Mouse (Mus musculus) liver, embryonic 11.5 days (tissue): ENCODE measurements at regions not wholly inside any gene's neighbourhood (a gene's known extent, or its start where the extent isn't known, plus 50 kb on each side); places are given as distances from the start of the nearest gene placed in this dataset.
A peak's percentile ranks its signal among the peaks of the same experiment; 100 is the strongest.

ENCODE experiments used
- ATAC-seq: fragments of 200-750 bp; cut with Nextera tagmentation; replicated peaks from 2 replicates; pipeline ENCODE4 v1.8.0; 2017; ENCODE audit warnings: moderate number of reproducible peaks, mild to moderate bottlenecking, moderate TSS enrichment, moderate library complexity; ENCODE audit not compliant: low FRiP score
- DNase-seq: peaks from one replicate; pipeline ENCODE4 v3.0.0-alpha.2; 2017; ENCODE audit warnings: low spot score
- H3K27ac ChIP-seq: fragments of 300-500 bp; sonication (generic); 2 replicates; pipeline ENCODE4 v1.5.1; 2014; ENCODE audit warnings: mild to moderate bottlenecking, low read depth, low read length, control low read depth
- H3K27me3 ChIP-seq: fragments of 300-500 bp; sonication (generic); replicated peaks from 2 replicates; pipeline ENCODE4 v1.6.1; 2014; ENCODE audit warnings: low read length, mixed read lengths; ENCODE audit not compliant: control insufficient read depth, insufficient read depth
- H3K36me3 ChIP-seq: fragments of 300-500 bp; sonication (generic); 2 replicates; pipeline ENCODE4 v1.6.1; 2014; ENCODE audit warnings: mild to moderate bottlenecking, low read length, moderate library complexity, mixed read lengths; ENCODE audit not compliant: control insufficient read depth, insufficient read depth
- H3K4me1 ChIP-seq: fragments of 300-500 bp; sonication (generic); replicated peaks from 2 replicates; pipeline ENCODE4 v1.6.1; 2014; ENCODE audit warnings: low read length, mixed read lengths; ENCODE audit not compliant: control insufficient read depth, insufficient read depth
- H3K4me2 ChIP-seq: fragments of 300-500 bp; sonication (generic); 2 replicates; pipeline ENCODE4 v1.6.1; 2014; ENCODE audit warnings: mild to moderate bottlenecking, control low read depth, moderate library complexity
- H3K4me3 ChIP-seq: fragments of 300-500 bp; sonication (generic); 2 replicates; pipeline ENCODE4 v1.5.1; 2014; ENCODE audit warnings: low read depth, low read length, control low read depth
- H3K9ac ChIP-seq: fragments of 300-500 bp; sonication (generic); 2 replicates; pipeline ENCODE4 v1.6.1; 2014; ENCODE audit warnings: low read depth, low read length, control low read depth
- H3K9me3 ChIP-seq: fragments of 300-500 bp; sonication (generic); 2 replicates; pipeline ENCODE4 v1.6.1; 2016; ENCODE audit warnings: low read length, inconsistent platforms, mixed read lengths; ENCODE audit not compliant: control insufficient read depth
- WGBS: fragments of 180-500 bp; shearing (Covaris S2); extraction: QIAGEN DNeasy Blood & Tissue Kit; methylation state at CpG from one replicate; pipeline ENCODE4 v1.1.7; 2014; 5-methylcytosine and 5-hydroxymethylcytosine counted together

GRCm38 (mm10) chr1:71925501-71925900, 272.5 kb upstream of the Fn1 start:
- Histone ChIP-seq H3K4me3 (no peak overlapping the region), H3K27me3 (no peaks in the 10 kb centered on the region), H3K4me2 (no peak overlapping the region), H3K9me3 (no peaks in the 10 kb centered on the region), H3K4me1 (no peaks in the 10 kb centered on the region), H3K36me3 (no peaks in the 10 kb centered on the region), H3K27ac (no peak overlapping the region), H3K9ac (no peak overlapping the region)
- WGBS = 89% methylated on average over 2 of the region's 2 CpGs
- no peak for DNase-seq
- no peak for ATAC-seq

GRCm38 (mm10) chr1:71924884-71925283, 271.9 kb upstream of the Fn1 start:
- DNase-seq (no peak), ATAC-seq (no peak)
- 31% methylated on average over 1 of the region's 1 CpGs for WGBS

GRCm38 (mm10) chr1:71923731-71924130, 270.7 kb upstream of the Fn1 start:
- Histone ChIP-seq H3K4me3 (no peak overlapping the region), H3K27me3 (no peaks in the 10 kb centered on the region), H3K9me3 (no peaks in the 10 kb centered on the region), H3K27ac (no peak overlapping the region), H3K4me2 (no peak overlapping the region), H3K9ac (no peak overlapping the region), H3K4me1 (no peaks in the 10 kb centered on the region), H3K36me3 (no peaks in the 10 kb centered on the region)
- DNase-seq = no peak
- 70% methylated on average over 3 of the region's 3 CpGs for WGBS
- ATAC-seq = no peak

More at GRCm38 (mm10) chr1:71924884-71925283, 271.9 kb upstream of the Fn1 start:
- Histone ChIP-seq H3K36me3 (no peaks in the 10 kb centered on the region), H3K27ac (no peak overlapping the region), H3K9me3 (no peaks in the 10 kb centered on the region), H3K4me3 (no peak overlapping the region), H3K27me3 (no peaks in the 10 kb centered on the region), H3K4me1 (no peaks in the 10 kb centered on the region), H3K9ac (no peak overlapping the region), H3K4me2 (no peak overlapping the region)

- no peak overlapping the region for H3K4me2 ChIP-seq
- H3K9me3 ChIP-seq = no peaks in the 10 kb centered on the region
- H3K4me3 ChIP-seq = no peak overlapping the region
- H3K4me1 ChIP-seq = no peaks in the 10 kb centered on the region
- no peaks in the 10 kb centered on the region for H3K36me3 ChIP-seq
- no peak for DNase-seq
- WGBS = 88% methylated on average over 2 of the region's 2 CpGs
- H3K9ac ChIP-seq = no peak overlapping the region
- no peak overlapping the region for H3K27ac ChIP-seq
- ATAC-seq = no peak
- H3K27me3 ChIP-seq = no peaks in the 10 kb centered on the region
Measured at GRCm38 (mm10) chr1:71921456-71921855, 268.5 kb upstream of the Fn1 start.

GRCm38 (mm10) chr1:71919891-71920290, 266.9 kb upstream of the Fn1 start:
- H3K9ac ChIP-seq = no peak overlapping the region
- H3K4me3 ChIP-seq = no peak overlapping the region
- no peak overlapping the region for H3K4me2 ChIP-seq
- ATAC-seq (no peak), DNase-seq (no peak)
- H3K4me1 ChIP-seq = no peaks in the 10 kb centered on the region
- 78% methylated on average over 2 of the region's 2 CpGs for WGBS
- no peaks in the 10 kb centered on the region for H3K9me3 ChIP-seq
- H3K27me3 ChIP-seq = no peaks in the 10 kb centered on the region
- H3K27ac ChIP-seq = no peak overlapping the region
- H3K36me3 ChIP-seq = no peaks in the 10 kb centered on the region

GRCm38 (mm10) chr1:71917021-71917420, 264.0 kb upstream of the Fn1 start:
- H3K27ac ChIP-seq = no peak overlapping the region
- ATAC-seq (no peak), DNase-seq (no peak)
- H3K4me3 ChIP-seq = no peak overlapping the region
- H3K9me3 ChIP-seq = no peaks in the 10 kb centered on the region
- no peaks in the 10 kb centered on the region for H3K36me3 ChIP-seq
- H3K9ac ChIP-seq = no peak overlapping the region
- no peak overlapping the region for H3K4me2 ChIP-seq
- no peaks in the 10 kb centered on the region for H3K27me3 ChIP-seq
- 66% methylated on average over 2 of the region's 2 CpGs for WGBS
- H3K4me1 ChIP-seq = no peaks in the 10 kb centered on the region

- DNase-seq (no peak), ATAC-seq (no peak)
- Histone ChIP-seq H3K27ac (no peak overlapping the region), H3K4me3 (no peak overlapping the region), H3K27me3 (no peaks in the 10 kb centered on the region), H3K9me3 (no peaks in the 10 kb centered on the region), H3K4me1 (no peaks in the 10 kb centered on the region), H3K9ac (no peak overlapping the region), H3K36me3 (no peaks in the 10 kb centered on the region), H3K4me2 (no peak overlapping the region)
- 82% methylated on average over 3 of the region's 3 CpGs for WGBS
Measured at GRCm38 (mm10) chr1:71914439-71914838, 261.4 kb upstream of the Fn1 start.

- Histone ChIP-seq H3K36me3 (no peaks in the 10 kb centered on the region), H3K27ac (no peak overlapping the region), H3K4me1 (no peaks in the 10 kb centered on the region), H3K9me3 (no peaks in the 10 kb centered on the region), H3K4me3 (no peak overlapping the region), H3K4me2 (no peak overlapping the region), H3K27me3 (no peaks in the 10 kb centered on the region), H3K9ac (no peak overlapping the region)
- WGBS = 59% methylated on average over 5 of the region's 5 CpGs
- DNase-seq (no peak), ATAC-seq (no peak)
Measured at GRCm38 (mm10) chr1:71913221-71913620, 260.2 kb upstream of the Fn1 start.

GRCm38 (mm10) chr1:71912441-71912840, 259.4 kb upstream of the Fn1 start:
- Histone ChIP-seq H3K4me3 (no peak overlapping the region), H3K36me3 (no peaks in the 10 kb centered on the region), H3K4me1 (no peaks in the 10 kb centered on the region), H3K27ac (no peak overlapping the region), H3K4me2 (no peak overlapping the region), H3K9me3 (no peaks in the 10 kb centered on the region), H3K9ac (no peak overlapping the region), H3K27me3 (no peaks in the 10 kb centered on the region)
- no peak for DNase-seq
- 36% methylated on average over 3 of the region's 3 CpGs for WGBS
- peak; percentile 57 for ATAC-seq
